Mouse (Mus musculus) gastrocnemius, adult 18-20 months (tissue): ENCODE results near the gene Tex46. TPM values are rescaled to one million over a fixed set of nuclear protein-coding genes. Genes with fewer than 3 reads are reported as not detected.

Experiments used
- DNase-seq: peaks from one replicate; pipeline ENCODE4 v3.0.0; 2021; ENCODE audit warnings: low spot score
- long read RNA-seq, 2 experiments: library from polyadenylated mRNA; stranded (forward); transcript quantifications; one replicate each; pipeline ENCODE4 v2.0.0; 2021
- total RNA-seq, 2 experiments: library from RNA; stranded (reverse); gene quantifications; 2 replicates each; pipeline ENCODE4 v1.2.3; 2021

Tex46 gene
- not detected for total RNA-seq
- long read RNA-seq, experiment 1, result 0 reads
- long read RNA-seq, experiment 2, result 0 reads

- DNase-seq, result no peak
These were observed at the start of gene Tex46 for GRCm38 (mm10) chr4:136610387-136610856. Gene Tex46 (plus strand): TSS chr4:136610437.

- DNase-seq, result no peak
These were observed 47.5 kb upstream of the Tex46 start for GRCm38 (mm10) chr4:136562755-136563154.

GRCm38 (mm10) chr4:136568629-136569028, 41.6 kb upstream of the Tex46 start:
- DNase-seq, result no peak

- DNase-seq, result no peak
These were observed 40.2 kb upstream of the Tex46 start for GRCm38 (mm10) chr4:136569998-136570397.

GRCm38 (mm10) chr4:136581885-136582284, 28.4 kb upstream of the Tex46 start:
- no peak for DNase-seq

- DNase-seq, result no peak
These were observed 22.9 kb upstream of the Tex46 start for GRCm38 (mm10) chr4:136587221-136587827.

- DNase-seq, result no peak
These were observed 22.2 kb upstream of the Tex46 start for GRCm38 (mm10) chr4:136588003-136588402.

- no peak for DNase-seq
These were observed 18.1 kb upstream of the Tex46 start for GRCm38 (mm10) chr4:136592111-136592510.

GRCm38 (mm10) chr4:136594006-136594405, 16.2 kb upstream of the Tex46 start:
- DNase-seq, result no peak

GRCm38 (mm10) chr4:136595221-136595620, 15.0 kb upstream of the Tex46 start:
- no peak for DNase-seq

- DNase-seq, result no peak
These were observed 11.9 kb upstream of the Tex46 start for GRCm38 (mm10) chr4:136598268-136598876.

- DNase-seq, result no peak
These were observed 10.4 kb upstream of the Tex46 start for GRCm38 (mm10) chr4:136599869-136600268.

- no peak for DNase-seq
These were observed 9.7 kb upstream of the Tex46 start for GRCm38 (mm10) chr4:136600536-136600935.

- peak; percentile 27 for DNase-seq
These were observed 8.8 kb upstream of the Tex46 start for GRCm38 (mm10) chr4:136601476-136601875.

- DNase-seq, result peak; percentile 22
These were observed 8.2 kb upstream of the Tex46 start for GRCm38 (mm10) chr4:136602018-136602554.

GRCm38 (mm10) chr4:136602568-136602967, 7.7 kb upstream of the Tex46 start, which contains the start of gene Kdm1a:
Gene Kdm1a (minus strand): TSS chr4:136602723.
- DNase-seq, result peak; percentile 94

GRCm38 (mm10) chr4:136605756-136606485, 4.3 kb upstream of the Tex46 start:
- DNase-seq, result no peak

GRCm38 (mm10) chr4:136613657-136614056, 3.4 kb downstream of the Tex46 start:
- DNase-seq, result no peak

- DNase-seq, result peak; percentile 65
These were observed 11.1 kb downstream of the Tex46 start for GRCm38 (mm10) chr4:136621336-136621735.

GRCm38 (mm10) chr4:136621956-136622355, 11.7 kb downstream of the Tex46 start:
- DNase-seq, result no peak

GRCm38 (mm10) chr4:136622388-136622787, 12.2 kb downstream of the Tex46 start, which contains the start of gene Lactbl1:
Gene Lactbl1 (plus strand): TSS chr4:136622621.
- DNase-seq, result no peak

- no peak for DNase-seq
These were observed 16.4 kb downstream of the Tex46 start for GRCm38 (mm10) chr4:136626590-136626989.
